Mouse (Mus musculus): ENCODE data around the gene Mob3a. TPM values are rescaled to one million over a fixed set of nuclear protein-coding genes. Genes with fewer than 3 reads are reported as not detected.

Gene Mob3a
- polyA plus RNA-seq, 1 experiment, result 25.1 TPM

- H3K27me3 ChIP-seq (ENCODE audit: control insufficient read depth, insufficient read depth, insufficient read length), result no peaks in the 10 kb centered on the region
- no peak overlapping the region for H3K4me3 ChIP-seq
- TF ChIP-seq MAX (IDR thresholded peaks at IDR 0.05; ENCODE audit: low read depth) (no peak), POLR2AphosphoS2 (IDR thresholded peaks at IDR 0.05; ENCODE audit: insufficient read length, low read depth) (no peak), MYOG (IDR thresholded peaks at IDR 0.05; ENCODE audit: control insufficient read depth in 1 of 3, insufficient read depth in 1 of 3, insufficient read length in 2 of 3, low read depth in 2 of 3) (no peak), TCF3 (IDR thresholded peaks at IDR 0.05; ENCODE audit: insufficient read length, low read depth) (no peak), TCF12 (IDR thresholded peaks at IDR 0.05; ENCODE audit: insufficient read depth, poor library complexity, severe bottlenecking) (no peak), MYOD1 (IDR thresholded peaks at IDR 0.05; ENCODE audit: control insufficient read depth in 1 of 3, insufficient read length in 2 of 3, low read depth in 2 of 3) (no peak), E2F4 (IDR thresholded peaks at IDR 0.05; ENCODE audit: insufficient read depth) (no peak), REST (IDR thresholded peaks at IDR 0.05; ENCODE audit: insufficient read depth, insufficient read length) (no peak), USF1 (IDR thresholded peaks at IDR 0.05; ENCODE audit: low read depth) (no peak), SRF (IDR thresholded peaks at IDR 0.05; ENCODE audit: control insufficient read depth, insufficient read length, low read depth) (no peak)
- no peaks in the 10 kb centered on the region for H3K79me2 ChIP-seq (ENCODE audit: control insufficient read depth, insufficient read depth)
- no peak overlapping the region for H3ac ChIP-seq (ENCODE audit: control insufficient read depth, insufficient read length)
- H3K4me2 ChIP-seq (ENCODE audit: low read depth), result no peak overlapping the region
- H3K36me3 ChIP-seq (ENCODE audit: control insufficient read depth, insufficient read depth), result peaks cover 10% of the 10 kb centered on the region
Observed at GRCm38 (mm10) chr10:80686617-80687016, 15.2 kb downstream of the Mob3a start.

GRCm38 (mm10) chr10:80684984-80685383 is 16.8 kb downstream of the Mob3a start:
- H3K4me3 ChIP-seq, result no peak overlapping the region
- no peak overlapping the region for H3K4me2 ChIP-seq (ENCODE audit: low read depth)
- no peak overlapping the region for H3ac ChIP-seq (ENCODE audit: control insufficient read depth, insufficient read length)
- H3K27me3 ChIP-seq (ENCODE audit: control insufficient read depth, insufficient read depth, insufficient read length), result no peaks in the 10 kb centered on the region
- no peak for TF ChIP-seq MYOG (IDR thresholded peaks at IDR 0.05; ENCODE audit: control insufficient read depth in 1 of 3, insufficient read depth in 1 of 3, insufficient read length in 2 of 3, low read depth in 2 of 3)
- TF ChIP-seq USF1 (IDR thresholded peaks at IDR 0.05; ENCODE audit: low read depth), result no peak
- TF ChIP-seq TCF12 (IDR thresholded peaks at IDR 0.05; ENCODE audit: insufficient read depth, poor library complexity, severe bottlenecking), result no peak
- TF ChIP-seq REST (IDR thresholded peaks at IDR 0.05; ENCODE audit: insufficient read depth, insufficient read length), result no peak
- no peak for TF ChIP-seq SRF (IDR thresholded peaks at IDR 0.05; ENCODE audit: control insufficient read depth, insufficient read length, low read depth)
- TF ChIP-seq MAX (IDR thresholded peaks at IDR 0.05; ENCODE audit: low read depth), result no peak
- no peak for TF ChIP-seq CEBPB (IDR thresholded peaks at IDR 0.05; ENCODE audit: insufficient read depth, poor library complexity, severe bottlenecking)
- no peak for TF ChIP-seq POLR2A (IDR thresholded peaks at IDR 0.05; ENCODE audit: insufficient read length, low read depth)
- TF ChIP-seq POLR2AphosphoS2 (IDR thresholded peaks at IDR 0.05; ENCODE audit: insufficient read length, low read depth), result no peak
- no peak for TF ChIP-seq MYOD1 (IDR thresholded peaks at IDR 0.05; ENCODE audit: control insufficient read depth in 1 of 3, insufficient read length in 2 of 3, low read depth in 2 of 3)
- TF ChIP-seq E2F4 (IDR thresholded peaks at IDR 0.05; ENCODE audit: insufficient read depth), result no peak
- no peak for TF ChIP-seq TCF3 (IDR thresholded peaks at IDR 0.05; ENCODE audit: insufficient read length, low read depth)
- H3K79me2 ChIP-seq (ENCODE audit: control insufficient read depth, insufficient read depth), result no peaks in the 10 kb centered on the region
- peaks cover 10% of the 10 kb centered on the region for H3K36me3 ChIP-seq (ENCODE audit: control insufficient read depth, insufficient read depth)

- H3ac ChIP-seq (ENCODE audit: control insufficient read depth, insufficient read length), result no peak overlapping the region
- no peaks in the 10 kb centered on the region for H3K79me2 ChIP-seq (ENCODE audit: control insufficient read depth, insufficient read depth)
- no peaks in the 10 kb centered on the region for H3K27me3 ChIP-seq (ENCODE audit: control insufficient read depth, insufficient read depth, insufficient read length)
- H3K4me3 ChIP-seq, result no peak overlapping the region
- no peak for TF ChIP-seq MAX (IDR thresholded peaks at IDR 0.05; ENCODE audit: low read depth)
- no peak for TF ChIP-seq REST (IDR thresholded peaks at IDR 0.05; ENCODE audit: insufficient read depth, insufficient read length)
- TF ChIP-seq SRF (IDR thresholded peaks at IDR 0.05; ENCODE audit: control insufficient read depth, insufficient read length, low read depth), result no peak
- no peak for TF ChIP-seq USF1 (IDR thresholded peaks at IDR 0.05; ENCODE audit: low read depth)
- TF ChIP-seq TCF12 (IDR thresholded peaks at IDR 0.05; ENCODE audit: insufficient read depth, poor library complexity, severe bottlenecking), result no peak
- TF ChIP-seq POLR2A (IDR thresholded peaks at IDR 0.05; ENCODE audit: insufficient read length, low read depth), result no peak
- no peak for TF ChIP-seq CEBPB (IDR thresholded peaks at IDR 0.05; ENCODE audit: insufficient read depth, poor library complexity, severe bottlenecking)
- TF ChIP-seq TCF3 (IDR thresholded peaks at IDR 0.05; ENCODE audit: insufficient read length, low read depth), result no peak
- TF ChIP-seq MYOD1 (IDR thresholded peaks at IDR 0.05; ENCODE audit: control insufficient read depth in 1 of 3, insufficient read length in 2 of 3, low read depth in 2 of 3), result no peak
- TF ChIP-seq POLR2AphosphoS2 (IDR thresholded peaks at IDR 0.05; ENCODE audit: insufficient read length, low read depth), result no peak
- TF ChIP-seq MYOG (IDR thresholded peaks at IDR 0.05; ENCODE audit: control insufficient read depth in 1 of 3, insufficient read depth in 1 of 3, insufficient read length in 2 of 3, low read depth in 2 of 3), result no peak
- no peak for TF ChIP-seq E2F4 (IDR thresholded peaks at IDR 0.05; ENCODE audit: insufficient read depth)
- H3K36me3 ChIP-seq (ENCODE audit: control insufficient read depth, insufficient read depth), result peaks cover 10% of the 10 kb centered on the region
- no peak overlapping the region for H3K4me2 ChIP-seq (ENCODE audit: low read depth)
Observed at GRCm38 (mm10) chr10:80684214-80684613, 17.6 kb downstream of the Mob3a start.

GRCm38 (mm10) chr10:80683647-80684046 is 18.1 kb downstream of the Mob3a start:
- TF ChIP-seq TCF12 (IDR thresholded peaks at IDR 0.05; ENCODE audit: insufficient read depth, poor library complexity, severe bottlenecking) (no peak), CEBPB (IDR thresholded peaks at IDR 0.05; ENCODE audit: insufficient read depth, poor library complexity, severe bottlenecking) (no peak), MAX (IDR thresholded peaks at IDR 0.05; ENCODE audit: low read depth) (no peak), MYOG (IDR thresholded peaks at IDR 0.05; ENCODE audit: control insufficient read depth in 1 of 3, insufficient read depth in 1 of 3, insufficient read length in 2 of 3, low read depth in 2 of 3) (no peak), SRF (IDR thresholded peaks at IDR 0.05; ENCODE audit: control insufficient read depth, insufficient read length, low read depth) (no peak), E2F4 (IDR thresholded peaks at IDR 0.05; ENCODE audit: insufficient read depth) (no peak), REST (IDR thresholded peaks at IDR 0.05; ENCODE audit: insufficient read depth, insufficient read length) (no peak)
- Histone ChIP-seq H3K4me2 (ENCODE audit: low read depth) (no peak overlapping the region), H3K79me2 (ENCODE audit: control insufficient read depth, insufficient read depth) (no peaks in the 10 kb centered on the region), H3K4me3 (no peak overlapping the region), H3K27me3 (ENCODE audit: control insufficient read depth, insufficient read depth, insufficient read length) (no peaks in the 10 kb centered on the region), H3K36me3 (ENCODE audit: control insufficient read depth, insufficient read depth) (peaks cover 10% of the 10 kb centered on the region), H3ac (ENCODE audit: control insufficient read depth, insufficient read length) (no peak overlapping the region)

- Histone ChIP-seq H3K27me3 (ENCODE audit: control insufficient read depth, insufficient read depth, insufficient read length) (no peaks in the 10 kb centered on the region), H3K79me2 (ENCODE audit: control insufficient read depth, insufficient read depth) (no peaks in the 10 kb centered on the region), H3K4me2 (ENCODE audit: low read depth) (no peak overlapping the region), H3K36me3 (ENCODE audit: control insufficient read depth, insufficient read depth) (peaks cover 10% of the 10 kb centered on the region), H3K4me3 (no peak overlapping the region), H3ac (ENCODE audit: control insufficient read depth, insufficient read length) (no peak overlapping the region)
- TF ChIP-seq MYOD1 (IDR thresholded peaks at IDR 0.05; ENCODE audit: control insufficient read depth in 1 of 3, insufficient read length in 2 of 3, low read depth in 2 of 3), result no peak
- no peak for TF ChIP-seq MYOG (IDR thresholded peaks at IDR 0.05; ENCODE audit: control insufficient read depth in 1 of 3, insufficient read depth in 1 of 3, insufficient read length in 2 of 3, low read depth in 2 of 3)
- no peak for TF ChIP-seq POLR2AphosphoS2 (IDR thresholded peaks at IDR 0.05; ENCODE audit: insufficient read length, low read depth)
- TF ChIP-seq POLR2A (IDR thresholded peaks at IDR 0.05; ENCODE audit: insufficient read length, low read depth), result no peak
- no peak for TF ChIP-seq TCF12 (IDR thresholded peaks at IDR 0.05; ENCODE audit: insufficient read depth, poor library complexity, severe bottlenecking)
Observed at GRCm38 (mm10) chr10:80682003-80682402, 19.8 kb downstream of the Mob3a start.
